Mouse (Mus musculus): ENCODE results near the gene Olfr1120. TPM values are rescaled to one million over a fixed set of nuclear protein-coding genes. Genes with fewer than 3 reads are reported as not detected.
"Not testable (repeated sequence)": the region's sequence is repeated elsewhere in the genome, so short reads cannot be mapped to it uniquely, and the experiment has no call there.

The Olfr1120 gene
- not detected in 2 replicates for polyA plus RNA-seq (2015; fragmentation: Nextera tagmentation; extraction: Ambion mirVana)

DNA sequence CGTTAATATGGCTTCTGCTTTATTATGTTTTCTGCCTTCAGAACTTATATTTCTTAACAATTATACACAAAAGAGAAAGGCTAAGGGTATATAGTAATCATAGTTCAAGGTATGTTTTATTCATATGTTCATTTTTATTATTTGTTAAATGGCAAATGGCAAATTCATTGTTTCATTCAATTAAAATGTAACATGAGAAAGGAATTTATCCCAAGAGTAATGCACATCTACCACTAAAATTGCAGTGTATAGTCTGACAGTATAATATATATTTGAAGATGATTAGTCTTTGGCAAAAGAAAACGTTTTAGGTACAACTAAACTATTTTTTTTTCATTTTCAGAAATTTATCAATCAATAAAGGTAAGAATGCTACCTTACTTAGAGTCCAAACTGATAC lies at the start of gene Olfr1120:
Olfr1120 (plus strand) TSS at position 301 of the 400 bp plus-strand sequence.
- no peak within 1 kb of the TSS for H3K27ac ChIP-seq
- H3K4me3 ChIP-seq: no peak within 1 kb of the TSS
- no peaks in the 10 kb centered on the region for H3K36me3 ChIP-seq
- no peaks in the 10 kb centered on the region for H3K9me3 ChIP-seq
- H3K27me3 ChIP-seq: no peaks in the 10 kb centered on the region
- ATAC-seq (ENCODE audit: borderline replicate concordance, extremely low read depth, low FRiP score, low TSS enrichment): no peak
- 40% methylated on average over 2 of the region's 2 CpGs for WGBS
- H3K9ac ChIP-seq: no peak within 1 kb of the TSS
- no peak within 1 kb of the TSS for H3K4me2 ChIP-seq
- no peaks in the 10 kb centered on the region for H3K4me1 ChIP-seq

DNA sequence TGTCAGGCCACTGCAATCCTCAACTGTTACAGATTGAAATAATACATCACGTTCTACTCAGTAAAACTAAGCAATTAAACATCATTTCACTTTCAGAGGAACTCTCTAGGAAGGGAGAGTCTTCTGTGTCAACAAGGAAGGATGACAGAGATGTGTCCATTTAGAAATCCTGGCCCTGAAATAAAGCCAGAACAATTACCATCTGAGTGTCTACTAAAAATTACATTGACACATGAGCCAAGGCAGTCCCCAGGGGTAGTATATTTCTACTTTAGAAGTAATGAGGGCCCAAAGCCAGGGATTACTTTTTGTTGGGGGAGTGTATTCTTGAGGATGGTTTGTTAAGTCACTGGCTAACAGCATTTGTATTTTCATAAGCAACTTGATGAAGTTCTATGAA lies 47.3 kb upstream of the Olfr1120 start, which contains the start of gene Olfr1118:
Olfr1118 (plus strand) TSS at position 301 of the 400 bp plus-strand sequence.
- WGBS: 65% methylated on average over 1 of the region's 1 CpGs
- no peak within 1 kb of the TSS for H3K9ac ChIP-seq
- H3K4me1 ChIP-seq: no peaks in the 10 kb centered on the region
- H3K4me3 ChIP-seq: no peak within 1 kb of the TSS
- no peak within 1 kb of the TSS for H3K4me2 ChIP-seq
- ATAC-seq (ENCODE audit: borderline replicate concordance, extremely low read depth, low FRiP score, low TSS enrichment): no peak
- H3K27ac ChIP-seq: no peak within 1 kb of the TSS
- H3K36me3 ChIP-seq: no peaks in the 10 kb centered on the region
- H3K27me3 ChIP-seq: no peaks in the 10 kb centered on the region
- no peaks in the 10 kb centered on the region for H3K9me3 ChIP-seq

DNA sequence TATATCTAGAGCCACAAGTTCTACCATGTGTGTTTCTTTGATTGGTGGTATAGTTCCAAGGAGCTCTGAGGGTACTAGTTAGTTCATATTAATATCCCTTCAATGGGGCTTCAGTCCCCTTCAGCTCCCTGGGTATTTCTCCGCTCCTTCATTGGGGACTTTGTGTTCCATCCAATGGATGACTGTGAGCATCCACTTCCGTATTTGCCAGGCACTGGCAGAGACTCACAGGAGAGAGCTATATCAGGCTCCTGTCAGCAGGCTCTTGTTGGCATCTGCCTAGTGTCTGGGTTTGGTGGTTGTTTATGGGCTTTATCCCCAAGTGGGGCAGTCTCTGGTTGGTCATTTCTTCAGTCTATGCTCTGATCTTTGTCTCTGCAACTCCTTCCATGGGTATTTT lies 5.5 kb downstream of the Olfr1120 start:
- WGBS: 96% methylated on average over 2 of the region's 2 CpGs
- H3K4me1 ChIP-seq; H3K27ac ChIP-seq; ATAC-seq (ENCODE audit: borderline replicate concordance, extremely low read depth, low FRiP score, low TSS enrichment); H3K9ac ChIP-seq; H3K9me3 ChIP-seq; H3K27me3 ChIP-seq; H3K4me3 ChIP-seq; H3K36me3 ChIP-seq; H3K4me2 ChIP-seq: not testable (repeated sequence)

DNA sequence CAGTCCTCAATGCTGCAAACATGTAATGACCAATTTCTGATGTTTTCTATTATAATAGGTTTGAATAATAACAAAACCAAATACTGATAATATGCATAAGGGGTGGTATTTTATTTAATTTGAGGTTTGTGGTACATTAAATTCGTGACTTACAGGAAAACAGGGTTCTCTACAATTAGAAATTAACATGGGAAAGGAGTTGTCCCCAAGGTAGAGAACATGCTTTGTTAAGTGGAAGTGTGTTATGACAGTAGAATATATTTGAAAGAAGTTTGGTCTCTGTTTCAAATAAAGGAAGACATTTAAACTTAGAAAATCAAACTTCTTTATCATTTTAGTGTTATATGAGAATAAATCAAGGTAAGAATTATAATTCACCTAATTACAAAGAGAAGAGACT lies 15.0 kb downstream of the Olfr1120 start, which contains the start of gene Olfr1121:
Olfr1121 (plus strand) TSS at position 301 of the 400 bp plus-strand sequence.
- H3K27ac ChIP-seq: no peak within 1 kb of the TSS
- no peak for ATAC-seq (ENCODE audit: borderline replicate concordance, extremely low read depth, low FRiP score, low TSS enrichment)
- H3K27me3 ChIP-seq: no peaks in the 10 kb centered on the region
- no peak within 1 kb of the TSS for H3K4me3 ChIP-seq
- WGBS: 29% methylated on average over 1 of the region's 1 CpGs
- H3K4me2 ChIP-seq: no peak within 1 kb of the TSS
- no peaks in the 10 kb centered on the region for H3K9me3 ChIP-seq
- H3K9ac ChIP-seq: no peak within 1 kb of the TSS
- no peaks in the 10 kb centered on the region for H3K4me1 ChIP-seq
- H3K36me3 ChIP-seq: no peaks in the 10 kb centered on the region

DNA sequence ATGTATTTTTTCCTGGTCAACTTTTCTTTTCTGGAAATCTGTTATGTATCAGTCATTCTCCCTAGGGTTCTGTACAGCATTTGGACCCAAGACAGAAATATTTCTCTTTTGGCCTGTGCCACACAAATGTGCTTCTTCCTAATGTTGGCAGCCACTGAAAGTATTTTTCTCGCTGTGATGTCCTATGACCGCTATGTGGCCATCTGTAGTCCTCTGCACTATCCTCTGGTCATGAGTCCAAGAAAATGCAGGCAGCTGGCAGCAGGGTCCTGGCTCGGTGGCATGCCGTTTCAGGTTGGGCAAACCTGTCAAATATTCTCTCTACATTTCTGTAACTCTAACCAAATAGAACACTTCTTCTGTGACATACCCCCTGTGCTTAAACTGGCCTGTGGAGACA lies 17.1 kb downstream of the Olfr1120 start:
- H3K27me3 ChIP-seq: no peaks in the 10 kb centered on the region
- H3K4me3 ChIP-seq: no peak overlapping the region
- H3K9ac ChIP-seq: no peak overlapping the region
- no peak overlapping the region for H3K4me2 ChIP-seq
- ATAC-seq (ENCODE audit: borderline replicate concordance, extremely low read depth, low FRiP score, low TSS enrichment): no peak
- 75% methylated on average over 4 of the region's 4 CpGs for WGBS
- no peaks in the 10 kb centered on the region for H3K9me3 ChIP-seq
- no peaks in the 10 kb centered on the region for H3K4me1 ChIP-seq
- H3K27ac ChIP-seq: no peak overlapping the region
- no peaks in the 10 kb centered on the region for H3K36me3 ChIP-seq

DNA sequence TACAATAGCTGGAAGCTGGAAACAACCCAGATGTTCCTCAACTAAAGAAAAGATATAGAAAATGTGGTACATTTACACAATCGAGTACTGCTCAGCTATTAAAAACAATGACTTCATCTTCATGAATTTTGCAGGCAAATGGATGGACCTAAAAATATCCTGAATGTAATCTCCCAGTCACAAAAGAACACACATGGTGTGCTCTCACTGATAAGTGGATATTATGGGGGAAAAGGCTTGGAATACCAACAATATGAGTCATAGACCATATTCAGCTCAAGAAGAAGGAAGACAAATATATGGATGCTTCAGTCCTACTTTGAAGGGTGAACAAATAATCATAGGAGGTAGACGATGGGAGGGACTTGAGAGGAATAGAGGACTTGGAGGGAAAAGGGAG lies 29.3 kb downstream of the Olfr1120 start:
- Histone ChIP-seq H3K9me3 (no peaks in the 10 kb centered on the region), H3K9ac (no peak overlapping the region), H3K4me1 (no peaks in the 10 kb centered on the region), H3K4me2 (no peak overlapping the region), H3K27me3 (no peaks in the 10 kb centered on the region), H3K36me3 (no peaks in the 10 kb centered on the region), H3K27ac (no peak overlapping the region), H3K4me3 (no peak overlapping the region)
- no peak for ATAC-seq (ENCODE audit: borderline replicate concordance, extremely low read depth, low FRiP score, low TSS enrichment)
- WGBS: 63% methylated on average over 2 of the region's 2 CpGs

DNA sequence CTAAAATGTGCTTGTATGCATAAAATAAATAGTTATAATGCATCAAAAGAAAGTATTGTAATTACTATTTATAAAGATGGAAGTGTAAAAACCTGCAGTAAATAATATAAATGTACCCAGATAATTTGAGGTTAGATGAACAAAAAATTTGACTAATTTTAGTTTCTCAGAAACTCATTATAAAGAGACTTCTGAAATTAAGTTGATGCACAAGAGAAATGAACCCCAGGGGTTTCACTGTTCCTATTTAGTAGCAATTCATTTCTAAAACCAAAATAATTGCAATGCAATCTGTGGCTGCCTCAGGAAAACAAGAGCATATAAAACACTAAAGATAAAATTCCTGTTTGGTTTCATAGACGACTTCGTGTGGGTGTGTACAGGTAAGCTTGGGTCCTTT lies 30.9 kb downstream of the Olfr1120 start, which contains the start of gene Olfr1122:
Olfr1122 (plus strand) TSS at position 301 of the 400 bp plus-strand sequence.
- no peak within 1 kb of the TSS for H3K27ac ChIP-seq
- no peaks in the 10 kb centered on the region for H3K27me3 ChIP-seq
- 76% methylated on average over 2 of the region's 2 CpGs for WGBS
- H3K36me3 ChIP-seq: no peaks in the 10 kb centered on the region
- no peak within 1 kb of the TSS for H3K4me2 ChIP-seq
- no peak within 1 kb of the TSS for H3K9ac ChIP-seq
- no peak within 1 kb of the TSS for H3K4me3 ChIP-seq
- no peak for ATAC-seq (ENCODE audit: borderline replicate concordance, extremely low read depth, low FRiP score, low TSS enrichment)
- H3K4me1 ChIP-seq: no peaks in the 10 kb centered on the region
- no peaks in the 10 kb centered on the region for H3K9me3 ChIP-seq

DNA sequence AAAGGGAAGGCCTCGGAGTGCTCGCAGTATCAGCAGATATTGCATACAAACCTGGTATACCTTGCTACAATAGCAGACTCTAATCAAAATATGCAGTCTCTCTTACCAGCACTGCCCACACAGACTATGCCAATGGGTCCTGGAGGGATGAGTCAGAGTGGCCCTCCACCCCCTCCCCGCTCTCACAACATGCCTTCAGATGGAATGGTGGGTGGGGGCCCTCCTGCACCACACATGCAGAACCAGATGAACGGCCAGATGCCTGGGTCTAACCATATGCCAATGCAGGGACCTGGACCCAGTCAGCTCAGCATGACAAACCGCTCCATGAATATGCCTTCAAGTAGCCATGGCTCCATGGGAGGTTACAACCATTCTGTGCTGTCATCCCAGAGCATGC lies 39.0 kb downstream of the Olfr1120 start:
- not testable (repeated sequence) for H3K9ac ChIP-seq; H3K4me1 ChIP-seq; H3K36me3 ChIP-seq; H3K27ac ChIP-seq; H3K9me3 ChIP-seq; H3K4me3 ChIP-seq; H3K4me2 ChIP-seq; H3K27me3 ChIP-seq; ATAC-seq (ENCODE audit: borderline replicate concordance, extremely low read depth, low FRiP score, low TSS enrichment)
- WGBS: 85% methylated on average over 5 of the region's 5 CpGs

DNA sequence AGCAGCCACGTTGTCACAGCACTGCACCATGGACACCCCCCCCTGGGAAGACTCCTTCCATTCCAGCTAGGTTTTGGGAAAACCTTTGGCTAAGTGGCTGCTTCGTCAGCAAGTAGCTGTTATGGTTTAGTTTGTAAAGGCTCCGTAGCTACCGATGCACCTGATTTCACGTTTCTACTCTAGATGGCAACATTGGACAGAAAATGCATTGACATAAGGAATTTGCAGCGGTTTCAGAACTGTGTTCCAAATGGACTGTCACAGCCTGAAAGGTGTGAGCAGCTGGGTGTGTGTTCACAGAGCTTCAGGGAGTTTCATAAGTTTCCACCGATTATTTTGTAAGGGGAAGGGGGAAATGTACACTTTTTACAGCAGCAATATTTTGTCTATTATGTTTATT lies 40.1 kb downstream of the Olfr1120 start:
- 75% methylated on average over 7 of the region's 7 CpGs for WGBS
- not testable (repeated sequence) for ATAC-seq (ENCODE audit: borderline replicate concordance, extremely low read depth, low FRiP score, low TSS enrichment)

More for the DNA sequence above, 40.1 kb downstream of the Olfr1120 start:
- H3K4me2 ChIP-seq, H3K4me1 ChIP-seq, H3K9me3 ChIP-seq, H3K9ac ChIP-seq, H3K4me3 ChIP-seq, H3K27ac ChIP-seq, H3K36me3 ChIP-seq, H3K27me3 ChIP-seq: not testable (repeated sequence)

Other genes starting within 250 kb of the Olfr1120 start
- not detected in 2 replicates for gene Olfr259, start 240.2 kb upstream of the Olfr1120 start, polyA plus RNA-seq (2015; fragmentation: Nextera tagmentation; extraction: Ambion mirVana)
- not detected in 2 replicates for gene Olfr1110, start 214.5 kb upstream of the Olfr1120 start, polyA plus RNA-seq (2015; fragmentation: Nextera tagmentation; extraction: Ambion mirVana)
- not detected in 2 replicates for gene Olfr1111, start 202.2 kb upstream of the Olfr1120 start, polyA plus RNA-seq (2015; fragmentation: Nextera tagmentation; extraction: Ambion mirVana)
- gene Olfr1112, start 167.0 kb upstream of the Olfr1120 start, polyA plus RNA-seq (2015; fragmentation: Nextera tagmentation; extraction: Ambion mirVana): not detected in 2 replicates
- gene Olfr1113, start 145.8 kb upstream of the Olfr1120 start, polyA plus RNA-seq (2015; fragmentation: Nextera tagmentation; extraction: Ambion mirVana): not detected in 2 replicates
- not detected in 2 replicates for gene Olfr1115, start 106.8 kb upstream of the Olfr1120 start, polyA plus RNA-seq (2015; fragmentation: Nextera tagmentation; extraction: Ambion mirVana)
- gene Olfr1116, start 87.3 kb upstream of the Olfr1120 start, polyA plus RNA-seq (2015; fragmentation: Nextera tagmentation; extraction: Ambion mirVana): not detected in 2 replicates
- not detected in 2 replicates for gene Olfr1118, start 47.2 kb upstream of the Olfr1120 start, polyA plus RNA-seq (2015; fragmentation: Nextera tagmentation; extraction: Ambion mirVana)
- gene Olfr1121, start 15.1 kb downstream of the Olfr1120 start, polyA plus RNA-seq (2015; fragmentation: Nextera tagmentation; extraction: Ambion mirVana): not detected in 2 replicates
- gene Olfr1122, start 31.0 kb downstream of the Olfr1120 start, polyA plus RNA-seq (2015; fragmentation: Nextera tagmentation; extraction: Ambion mirVana): not detected in 2 replicates
- gene Olfr1123, start 61.8 kb downstream of the Olfr1120 start, polyA plus RNA-seq (2015; fragmentation: Nextera tagmentation; extraction: Ambion mirVana): not detected in 2 replicates
- gene Olfr1124, start 75.5 kb downstream of the Olfr1120 start, polyA plus RNA-seq (2015; fragmentation: Nextera tagmentation; extraction: Ambion mirVana): 0.07 and 0.09 TPM in 2 replicates
- gene Olfr1126, start 99.1 kb downstream of the Olfr1120 start, polyA plus RNA-seq (2015; fragmentation: Nextera tagmentation; extraction: Ambion mirVana): not detected in 2 replicates
- not detected in 2 replicates for gene Pramel7, start 142.3 kb downstream of the Olfr1120 start, polyA plus RNA-seq (2015; fragmentation: Nextera tagmentation; extraction: Ambion mirVana)
- gene Pramel6, start 151.8 kb downstream of the Olfr1120 start, polyA plus RNA-seq (2015; fragmentation: Nextera tagmentation; extraction: Ambion mirVana): not detected in 2 replicates
- gene Olfr153, start 177.0 kb downstream of the Olfr1120 start, polyA plus RNA-seq (2015; fragmentation: Nextera tagmentation; extraction: Ambion mirVana): not detected in 2 replicates
- not detected in 2 replicates for gene Olfr1128, start 190.7 kb downstream of the Olfr1120 start, polyA plus RNA-seq (2015; fragmentation: Nextera tagmentation; extraction: Ambion mirVana)
- gene Olfr1129, start 219.1 kb downstream of the Olfr1120 start, polyA plus RNA-seq (2015; fragmentation: Nextera tagmentation; extraction: Ambion mirVana): not detected in 2 replicates

All from lung, embryonic 15.5 days (tissue).